Mouse (Mus musculus): ENCODE measurements around the gene Efhd1. TPM values are rescaled to one million over a fixed set of nuclear protein-coding genes. Genes with fewer than 3 reads are reported as not detected.

The Efhd1 gene
- total and polyA plus RNA-seq, 2 experiments from 2014 or later = 1.3 to 2.2 TPM

GRCm38 (mm10) chr1:87292420-87293190 lies 28.4 kb downstream of the Efhd1 start:
- WGBS = 66% methylated on average over 15 of the region's 15 CpGs
- H3K9me3 ChIP-seq (ENCODE audit: low read length) = no peaks in the 10 kb centered on the region
- no peaks in the 10 kb centered on the region for H3K36me3 ChIP-seq (ENCODE audit: insufficient read depth)
- no peak overlapping the region for H3K4me2 ChIP-seq (ENCODE audit: low read depth)
- peak; percentile 70 for TF ChIP-seq CTCF (IDR thresholded peaks at IDR 0.05; ENCODE audit: low read depth)
- H3K27me3 ChIP-seq (ENCODE audit: insufficient read depth, low read length) = no peaks in the 10 kb centered on the region
- H3K4me1 ChIP-seq (ENCODE audit: insufficient read depth) = no peaks in the 10 kb centered on the region
- peak; percentile 65 for DNase-seq
- H3K9ac ChIP-seq = no peak overlapping the region
- H3K27ac ChIP-seq (ENCODE audit: low read depth, low read length) = no peak overlapping the region
- H3K4me3 ChIP-seq (ENCODE audit: low read depth, low read length) = no peak overlapping the region
- peak; percentile 84 for ATAC-seq

DNA sequence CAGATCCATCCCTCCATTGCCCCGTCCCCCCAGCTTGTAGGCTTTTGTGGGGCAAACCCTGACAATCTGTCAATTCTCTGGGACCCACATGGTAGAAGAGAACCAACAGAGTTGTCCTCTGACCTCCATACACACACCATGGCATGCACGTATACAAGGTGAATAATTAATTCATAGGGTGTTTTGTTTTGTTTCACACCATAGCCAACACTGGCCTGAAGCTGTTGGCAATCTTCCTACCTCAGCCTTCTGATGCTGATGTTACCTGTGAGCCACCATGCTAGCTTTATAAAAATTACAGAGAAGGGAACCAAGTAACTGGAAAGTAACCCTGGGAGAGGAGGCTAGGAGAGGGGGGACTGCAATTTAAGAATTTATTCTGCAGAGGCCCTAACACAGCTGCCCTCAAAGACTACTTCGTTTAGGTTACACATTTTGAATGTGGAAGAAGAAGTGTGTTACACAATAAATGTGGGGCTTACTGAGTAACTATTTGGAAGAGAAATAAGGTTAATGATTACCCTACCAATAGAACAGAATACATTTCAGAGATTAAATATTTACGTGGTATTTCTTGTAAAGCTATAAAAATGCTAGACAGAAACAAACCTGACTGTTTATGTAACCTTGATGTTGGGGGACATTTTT lies 30.0 kb downstream of the Efhd1 start:
- 69% methylated on average over 4 of the region's 4 CpGs for WGBS
- ATAC-seq = no peak

DNA sequence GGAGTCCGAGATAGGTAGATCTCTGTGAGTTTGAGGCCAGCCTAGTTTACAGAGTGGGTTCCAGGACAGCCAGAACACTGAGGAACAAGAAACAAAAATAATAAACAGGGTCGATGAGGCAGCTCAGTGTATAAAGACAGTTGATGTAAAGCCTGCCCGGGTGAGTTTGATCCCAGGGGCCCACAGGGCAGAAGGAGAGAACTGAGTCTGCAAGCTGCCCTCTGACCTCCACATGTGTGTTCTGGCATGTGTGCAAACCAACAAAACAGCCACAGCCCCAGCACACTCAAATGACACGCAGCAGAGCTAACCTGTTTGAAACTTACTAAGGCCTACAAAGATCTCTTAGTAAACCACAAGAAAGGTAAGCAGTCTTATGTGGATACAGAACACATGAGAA lies 30.8 kb downstream of the Efhd1 start:
- H3K9ac ChIP-seq = no peak overlapping the region
- DNase-seq = no peak
- no peaks in the 10 kb centered on the region for H3K27me3 ChIP-seq (ENCODE audit: insufficient read depth, low read length)
- no peak overlapping the region for H3K27ac ChIP-seq (ENCODE audit: low read depth, low read length)
- no peak for ATAC-seq
- no peaks in the 10 kb centered on the region for H3K36me3 ChIP-seq (ENCODE audit: insufficient read depth)
- no peak for TF ChIP-seq CTCF (IDR thresholded peaks at IDR 0.05; ENCODE audit: low read depth)
- no peak overlapping the region for H3K4me2 ChIP-seq (ENCODE audit: low read depth)
- no peak overlapping the region for H3K4me3 ChIP-seq (ENCODE audit: low read depth, low read length)
- no peaks in the 10 kb centered on the region for H3K4me1 ChIP-seq (ENCODE audit: insufficient read depth)
- WGBS = 72% methylated on average over 4 of the region's 4 CpGs
- H3K9me3 ChIP-seq (ENCODE audit: low read length) = no peaks in the 10 kb centered on the region

More for the DNA sequence above, 30.0 kb downstream of the Efhd1 start:
- no peaks in the 10 kb centered on the region for H3K4me1 ChIP-seq (ENCODE audit: insufficient read depth)
- H3K4me3 ChIP-seq (ENCODE audit: low read depth, low read length) = no peak overlapping the region
- H3K9ac ChIP-seq = no peak overlapping the region
- no peaks in the 10 kb centered on the region for H3K9me3 ChIP-seq (ENCODE audit: low read length)
- H3K27ac ChIP-seq (ENCODE audit: low read depth, low read length) = no peak overlapping the region
- DNase-seq = no peak
- H3K27me3 ChIP-seq (ENCODE audit: insufficient read depth, low read length) = no peaks in the 10 kb centered on the region
- no peak for TF ChIP-seq CTCF (IDR thresholded peaks at IDR 0.05; ENCODE audit: low read depth)
- H3K36me3 ChIP-seq (ENCODE audit: insufficient read depth) = no peaks in the 10 kb centered on the region
- H3K4me2 ChIP-seq (ENCODE audit: low read depth) = no peak overlapping the region

DNA sequence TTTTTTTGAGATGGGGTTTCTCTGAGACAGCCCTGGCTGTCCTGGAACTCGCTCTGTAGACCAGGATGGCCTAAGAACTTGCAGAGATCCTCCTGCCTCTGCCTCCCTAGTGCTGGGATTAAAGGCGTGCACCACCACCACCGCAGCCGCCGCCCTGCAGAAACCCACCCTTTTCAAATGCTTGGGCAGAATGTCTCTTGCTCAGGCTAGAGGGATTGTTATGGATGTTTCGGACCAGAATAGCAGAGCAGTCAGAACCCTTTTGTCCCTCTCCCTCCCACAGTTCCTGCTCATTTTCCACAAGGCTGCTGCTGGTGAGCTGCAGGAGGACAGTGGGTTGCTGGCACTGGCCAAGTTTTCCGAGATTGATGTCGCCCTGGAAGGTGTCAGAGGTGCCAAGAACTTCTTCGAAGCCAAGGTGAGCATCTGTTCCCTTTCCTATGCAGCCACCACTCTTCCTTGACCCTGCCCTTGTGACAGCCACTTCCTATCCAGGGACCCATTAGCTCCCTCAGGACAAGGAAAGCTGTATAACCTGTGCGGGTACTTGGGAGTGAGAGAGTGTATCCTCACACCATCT lies 33.3 kb downstream of the Efhd1 start:
- no peaks in the 10 kb centered on the region for H3K27me3 ChIP-seq (ENCODE audit: insufficient read depth, low read length)
- H3K27ac ChIP-seq (ENCODE audit: low read depth, low read length) = no peak overlapping the region
- ATAC-seq (no peak), DNase-seq (no peak)
- no peaks in the 10 kb centered on the region for H3K4me1 ChIP-seq (ENCODE audit: insufficient read depth)
- WGBS = 90% methylated on average over 10 of the region's 10 CpGs
- no peaks in the 10 kb centered on the region for H3K36me3 ChIP-seq (ENCODE audit: insufficient read depth)
- H3K9me3 ChIP-seq (ENCODE audit: low read length) = no peaks in the 10 kb centered on the region
- H3K9ac ChIP-seq = no peak overlapping the region
- no peak overlapping the region for H3K4me3 ChIP-seq (ENCODE audit: low read depth, low read length)
- no peak overlapping the region for H3K4me2 ChIP-seq (ENCODE audit: low read depth)
- TF ChIP-seq CTCF (IDR thresholded peaks at IDR 0.05; ENCODE audit: low read depth) = no peak

DNA sequence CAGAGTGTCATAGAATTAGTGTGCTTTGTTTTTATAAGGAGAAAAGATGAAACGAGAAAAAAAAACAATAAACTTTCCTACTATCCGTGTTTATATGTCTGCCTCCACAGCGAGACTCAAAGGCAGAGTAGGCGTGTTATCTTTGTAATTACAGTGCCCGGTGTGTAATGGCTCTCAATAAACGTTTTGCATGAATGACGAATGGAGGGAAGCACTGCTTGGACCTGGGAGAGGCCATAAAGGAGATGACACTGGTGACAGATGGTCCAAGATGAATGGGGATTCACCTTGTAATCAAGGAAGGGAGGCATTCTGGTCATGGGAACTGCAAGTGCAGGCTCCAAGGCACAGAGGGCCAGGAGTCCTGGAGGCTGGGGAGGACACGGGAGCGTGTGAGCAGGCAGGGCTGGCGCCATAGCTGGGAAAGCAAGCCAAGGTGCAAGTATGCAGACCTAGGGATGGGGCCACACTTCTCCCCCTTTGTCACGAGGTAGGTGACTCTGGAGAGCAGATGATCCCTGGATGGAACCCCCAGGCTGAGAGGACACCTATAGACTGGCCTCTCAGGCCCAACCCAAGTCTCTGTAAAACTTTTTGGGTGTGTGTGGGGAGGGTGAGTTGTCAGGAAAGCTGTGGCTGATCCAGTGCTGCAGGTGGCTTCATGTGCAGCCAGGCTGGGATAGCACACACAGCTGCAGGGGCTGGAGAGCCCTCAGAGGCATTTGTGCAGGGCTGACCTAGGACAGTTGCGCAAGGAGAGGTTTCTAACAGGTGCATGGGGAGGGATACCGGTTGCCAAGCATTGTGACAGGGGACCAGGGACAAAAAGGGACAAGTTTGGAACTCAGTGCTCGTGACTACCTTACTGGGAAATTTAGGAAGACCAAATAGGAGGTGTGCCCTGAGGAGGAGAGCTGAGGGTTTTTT lies 36.5 kb downstream of the Efhd1 start:
- H3K9me3 ChIP-seq (ENCODE audit: low read length) = no peaks in the 10 kb centered on the region
- no peak overlapping the region for H3K4me3 ChIP-seq (ENCODE audit: low read depth, low read length)
- DNase-seq (no peak), ATAC-seq (no peak)
- H3K27me3 ChIP-seq (ENCODE audit: insufficient read depth, low read length) = no peaks in the 10 kb centered on the region
- no peak overlapping the region for H3K9ac ChIP-seq
- no peak overlapping the region for H3K4me2 ChIP-seq (ENCODE audit: low read depth)
- 77% methylated on average over 14 of the region's 14 CpGs for WGBS
- no peak overlapping the region for H3K27ac ChIP-seq (ENCODE audit: low read depth, low read length)
- no peaks in the 10 kb centered on the region for H3K36me3 ChIP-seq (ENCODE audit: insufficient read depth)
- H3K4me1 ChIP-seq (ENCODE audit: insufficient read depth) = no peaks in the 10 kb centered on the region
- no peak for TF ChIP-seq CTCF (IDR thresholded peaks at IDR 0.05; ENCODE audit: low read depth)

DNA sequence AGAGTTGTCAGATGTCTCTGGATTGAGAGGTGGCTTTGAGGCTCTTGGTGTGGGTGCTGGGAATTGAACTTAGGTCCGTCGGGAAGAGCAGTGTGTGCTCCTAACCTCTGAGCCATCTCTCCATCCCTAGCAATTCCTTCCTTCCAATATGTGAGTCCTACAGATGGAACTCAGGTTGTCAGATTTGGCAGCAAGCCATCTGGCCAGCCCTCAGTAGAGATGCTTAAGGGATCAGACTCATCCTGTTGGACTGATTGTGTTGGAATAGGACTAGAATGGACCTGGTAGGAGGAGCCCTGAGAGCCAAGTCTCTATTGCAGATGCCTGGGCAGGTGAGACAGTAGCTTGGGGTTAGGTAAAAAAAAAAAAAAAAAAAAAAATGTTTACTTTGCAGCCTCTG lies 37.8 kb downstream of the Efhd1 start:
- H3K9ac ChIP-seq = no peak overlapping the region
- no peaks in the 10 kb centered on the region for H3K9me3 ChIP-seq (ENCODE audit: low read length)
- no peak for TF ChIP-seq CTCF (IDR thresholded peaks at IDR 0.05; ENCODE audit: low read depth)
- H3K27ac ChIP-seq (ENCODE audit: low read depth, low read length) = no peak overlapping the region
- 84% methylated on average over 2 of the region's 2 CpGs for WGBS
- H3K4me1 ChIP-seq (ENCODE audit: insufficient read depth) = no peaks in the 10 kb centered on the region
- H3K4me2 ChIP-seq (ENCODE audit: low read depth) = no peak overlapping the region
- DNase-seq = no peak
- no peaks in the 10 kb centered on the region for H3K27me3 ChIP-seq (ENCODE audit: insufficient read depth, low read length)
- no peak for ATAC-seq
- no peak overlapping the region for H3K4me3 ChIP-seq (ENCODE audit: low read depth, low read length)
- no peaks in the 10 kb centered on the region for H3K36me3 ChIP-seq (ENCODE audit: insufficient read depth)
